Mouse (Mus musculus) left cerebral cortex, postnatal 36 days (tissue): ENCODE results near the gene Rab6b. TPM values are rescaled to one million over a fixed set of nuclear protein-coding genes. Genes with fewer than 3 reads are reported as not detected.

ENCODE experiments used
- DNase-seq, 2 experiments: peaks; one replicate each; pipeline ENCODE4 v3.0.0; 2021 to 2022; ENCODE audit warnings: low spot score in 2 of 2, mixed read lengths in 1 of 2
- intact Hi-C: fragments of 180-260 bp; cut with DNase I; formaldehyde crosslinking; loops from one replicate; pipeline ENCODE4 v1.15.1; 2025
- total RNA-seq, 2 experiments: library from RNA; stranded (reverse); gene quantifications; 2 replicates each; pipeline ENCODE4 v1.2.3; 2021

Rab6b gene
- total RNA-seq, 2 experiments from 2014 or later, result 607 to 644 TPM

- intact Hi-C loops, result no loop called here
- no peak for DNase-seq
Measured at GRCm38 (mm10) chr9:103180303-103180702, 68.7 kb downstream of the Rab6b start.

GRCm38 (mm10) chr9:103180807-103181565 lies 69.4 kb downstream of the Rab6b start:
- intact Hi-C loops, result no loop called here

GRCm38 (mm10) chr9:103181886-103182285 lies 70.3 kb downstream of the Rab6b start:
- no peak for DNase-seq
- intact Hi-C loops, result no loop called here

More at GRCm38 (mm10) chr9:103180807-103181565, 69.4 kb downstream of the Rab6b start:
- DNase-seq, result peak in 1 of 2 experiments; percentile 41

GRCm38 (mm10) chr9:103184855-103185254 lies 73.3 kb downstream of the Rab6b start:
- intact Hi-C loops, result no loop called here
- DNase-seq, result no peak

- no peak for DNase-seq
- intact Hi-C loops, result no loop called here
Measured at GRCm38 (mm10) chr9:103185946-103186345, 74.4 kb downstream of the Rab6b start.

GRCm38 (mm10) chr9:103186747-103187146 lies 75.2 kb downstream of the Rab6b start:
- intact Hi-C loops, result no loop called here
- no peak for DNase-seq

GRCm38 (mm10) chr9:103188416-103188815 lies 76.8 kb downstream of the Rab6b start:
- DNase-seq, result no peak
- intact Hi-C loops, result no loop called here

GRCm38 (mm10) chr9:103201561-103202260 lies 90.1 kb downstream of the Rab6b start, which contains the start of gene Srprb:
Srprb (minus strand) TSS chr9:103202137.
- intact Hi-C loops, result loop anchor here (10.0 kb wide), 1 partner anchor 297 kb away; no protein-coding TSS in a partner anchor
- DNase-seq, result peak; percentile 90 to 93

GRCm38 (mm10) chr9:103205786-103206185 lies 94.2 kb downstream of the Rab6b start:
- no peak for DNase-seq

GRCm38 (mm10) chr9:103207846-103208245 lies 96.3 kb downstream of the Rab6b start:
- peak; percentile 45 to 50 for DNase-seq
- intact Hi-C loops, result loop anchor here (2.0 to 10.0 kb wide), 2 partner anchors 95 to 303 kb away; no protein-coding TSS in a partner anchor

More at GRCm38 (mm10) chr9:103205786-103206185, 94.2 kb downstream of the Rab6b start:
- intact Hi-C loops, result loop anchor here (2.0 to 10.0 kb wide), 2 partner anchors 97 to 301 kb away; no protein-coding TSS in a partner anchor

GRCm38 (mm10) chr9:103208802-103209423 lies 97.3 kb downstream of the Rab6b start:
- intact Hi-C loops, result loop anchor here (10.0 kb wide), 1 partner anchor 304 kb away; no protein-coding TSS in a partner anchor
- DNase-seq, result no peak

GRCm38 (mm10) chr9:103212654-103213420 lies 101.2 kb downstream of the Rab6b start:
- DNase-seq, result no peak
- intact Hi-C loops, result no loop called here

GRCm38 (mm10) chr9:103213631-103214030 lies 102.0 kb downstream of the Rab6b start:
- intact Hi-C loops, result no loop called here
- DNase-seq, result no peak

GRCm38 (mm10) chr9:103214281-103214680 lies 102.7 kb downstream of the Rab6b start:
- intact Hi-C loops, result no loop called here

GRCm38 (mm10) chr9:103224721-103225120 lies 113.1 kb downstream of the Rab6b start:
- intact Hi-C loops, result loop anchor here (5.0 kb wide), 1 partner anchor 78 kb away; no protein-coding TSS in a partner anchor
- DNase-seq, result no peak

More at GRCm38 (mm10) chr9:103214281-103214680, 102.7 kb downstream of the Rab6b start:
- DNase-seq, result no peak

GRCm38 (mm10) chr9:103225464-103225863 lies 113.9 kb downstream of the Rab6b start:
- DNase-seq, result no peak
- intact Hi-C loops, result loop anchor here (5.0 kb wide), 1 partner anchor 77 kb away; no protein-coding TSS in a partner anchor

- intact Hi-C loops, result loop anchor here (5.0 kb wide), 1 partner anchor 75 kb away; no protein-coding TSS in a partner anchor
- no peak for DNase-seq
Measured at GRCm38 (mm10) chr9:103226806-103227205, 115.2 kb downstream of the Rab6b start.

GRCm38 (mm10) chr9:103227760-103228159 lies 116.2 kb downstream of the Rab6b start:
- intact Hi-C loops, result loop anchor here (5.0 kb wide), 1 partner anchor 75 kb away; no protein-coding TSS in a partner anchor

More at GRCm38 (mm10) chr9:103227760-103228159, 116.2 kb downstream of the Rab6b start:
- DNase-seq, result no peak
